Mouse (Mus musculus) inflammation-experienced regulatory T-cells, adult 16 weeks (primary cell): ENCODE results near the gene Zfp646. TPM values are rescaled to one million over a fixed set of nuclear protein-coding genes. Genes with fewer than 3 reads are reported as not detected.

ENCODE experiments used
- polyA plus RNA-seq: library from polyadenylated mRNA; unstranded; fragments of 100-300 nt; shearing (Covaris generic); gene quantifications from one replicate; pipeline ENCODE4 v1.2.1, GENCODE M21; 2017

Zfp646 gene
- polyA plus RNA-seq, result 63.8 TPM

GRCm38 (mm10) chr7:127876041-127876466, at the start of gene Zfp646:
Gene Zfp646 (plus strand): TSS chr7:127876221.

GRCm38 (mm10) chr7:127876467-127877348, 687 bp downstream of the Zfp646 start, which contains the start of gene Zfp668:
Gene Zfp668 (minus strand): TSS chr7:127876828.

DNA sequence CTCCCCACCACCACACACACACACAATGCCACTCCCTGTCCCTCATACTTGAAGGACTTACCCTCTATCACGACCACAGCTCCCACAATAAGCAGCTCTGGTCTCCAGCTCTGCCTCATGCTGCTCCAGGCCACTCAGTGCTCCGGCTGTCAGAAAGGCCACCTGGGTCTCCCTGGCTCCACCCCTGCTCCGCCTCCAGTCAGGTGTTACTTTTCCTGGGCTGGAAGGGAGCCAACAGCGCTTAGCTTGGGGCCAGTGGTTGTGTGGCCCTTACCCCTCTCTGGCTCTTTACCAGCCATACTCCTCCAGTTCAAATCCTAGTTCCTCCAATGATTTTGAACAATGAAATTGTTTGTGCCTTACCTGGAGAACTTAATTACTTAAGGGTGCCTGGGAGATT, 14.8 kb downstream of the Zfp646 start, which contains the start of gene Prss53:
TSS of gene Prss53 (minus strand) at position 173 of the 400 bp plus-strand sequence.

GRCm38 (mm10) chr7:127895442-127895841, 19.4 kb downstream of the Zfp646 start, which contains the start of the genes Gm21974 and Vkorc1:
Gene Gm21974 (minus strand): TSS chr7:127895454.
Gene Vkorc1 (minus strand): TSS chr7:127895617.

DNA sequence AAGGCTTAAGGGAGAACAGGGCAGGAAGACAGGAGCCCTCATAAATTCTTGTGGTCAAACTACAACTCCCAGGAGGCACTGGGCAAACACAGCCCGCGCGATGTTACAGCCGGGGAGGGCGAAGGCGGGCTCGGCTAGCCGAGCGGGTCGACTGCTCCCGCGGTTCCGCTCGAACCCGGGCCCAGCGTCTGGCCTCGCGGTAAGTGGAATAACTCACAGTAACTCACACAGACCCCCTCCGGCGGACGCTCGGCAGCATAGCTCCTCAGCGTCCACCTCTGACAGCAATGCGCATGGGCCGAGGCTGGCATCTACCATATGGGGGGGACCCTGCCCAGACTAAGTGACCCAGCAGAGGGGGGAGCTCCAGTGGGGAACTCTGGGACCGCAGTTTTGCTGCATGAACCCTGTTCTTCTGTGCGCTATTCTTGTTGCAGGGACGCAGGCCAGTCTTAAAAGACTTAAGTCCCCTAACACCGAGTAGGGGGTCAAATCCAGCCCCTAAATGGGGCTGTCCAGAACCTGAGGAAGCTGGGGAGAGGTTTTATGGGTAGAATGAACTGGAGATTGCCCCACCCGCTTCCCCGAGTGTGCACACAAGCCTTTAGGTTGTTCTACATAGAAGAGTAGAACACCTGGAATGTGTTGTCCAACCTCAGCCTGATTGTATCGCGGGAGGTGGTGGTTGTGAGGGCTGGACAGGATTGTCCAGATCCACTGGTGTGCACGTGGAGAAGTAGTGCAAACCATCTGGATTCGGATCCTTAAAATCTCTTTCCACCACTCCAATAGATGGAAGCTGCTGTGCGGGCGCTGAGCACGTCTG, 28.2 kb downstream of the Zfp646 start, which contains the start of gene Bckdk:
TSS of gene Bckdk (plus strand) at position 112 of the 826 bp plus-strand sequence.

DNA sequence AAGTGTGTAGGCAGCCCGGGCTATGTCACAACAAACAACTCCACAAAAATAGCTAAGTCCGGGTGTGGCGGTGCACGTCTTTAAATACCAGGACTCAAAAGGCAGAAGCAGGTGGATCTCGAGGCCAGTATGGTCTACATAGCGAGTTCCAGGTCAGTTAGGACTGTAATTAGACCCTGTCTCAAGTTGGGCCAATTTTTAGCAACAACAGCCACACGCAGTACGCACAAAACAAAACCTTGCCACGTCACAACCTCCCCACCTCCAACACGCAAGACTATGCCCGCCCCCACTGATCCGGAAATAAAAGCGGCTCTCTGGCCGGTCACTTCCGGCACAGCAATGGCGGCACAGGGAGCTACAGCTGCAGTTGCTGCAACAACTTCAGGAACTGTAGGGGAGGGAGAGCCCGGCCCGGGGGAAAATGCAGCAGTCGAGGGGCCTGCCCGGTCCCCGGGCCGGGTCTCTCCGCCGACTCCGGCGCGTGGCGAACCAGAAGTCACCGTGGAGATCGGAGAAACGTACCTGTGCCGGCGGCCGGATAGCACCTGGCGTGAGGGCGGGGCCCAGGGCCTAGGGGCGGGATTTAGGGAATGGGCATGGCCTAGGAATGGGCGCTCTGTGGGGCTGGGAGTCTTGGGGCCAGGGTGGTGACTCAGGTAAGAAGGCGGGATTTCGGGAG, 36.3 kb downstream of the Zfp646 start, which contains the start of gene Kat8:
TSS of gene Kat8 (plus strand) at position 327 of the 682 bp plus-strand sequence.

GRCm38 (mm10) chr7:127929923-127930322, 53.9 kb downstream of the Zfp646 start, which contains the start of gene Prss8:
Gene Prss8 (minus strand): TSS chr7:127930104.

Other genes starting within 250 kb of the Zfp646 start
- 19.5 TPM for gene Bcl7c, start 167.3 kb upstream of the Zfp646 start, polyA plus RNA-seq
- gene Ctf1, start 163.5 kb upstream of the Zfp646 start, polyA plus RNA-seq, result not detected
- not detected for gene Ctf2, start 144.1 kb upstream of the Zfp646 start, polyA plus RNA-seq
- gene Fbxl19, start 131.7 kb upstream of the Zfp646 start, polyA plus RNA-seq, result 1.3 TPM
- 38.5 TPM for gene Orai3, start 106.4 kb upstream of the Zfp646 start, polyA plus RNA-seq
- gene Setd1a, start 99.6 kb upstream of the Zfp646 start, polyA plus RNA-seq, result 1.2 TPM
- not detected for gene Gm49388, start 90.6 kb upstream of the Zfp646 start, polyA plus RNA-seq
- gene Hsd3b7, start 75.6 kb upstream of the Zfp646 start, polyA plus RNA-seq, result 4.5 TPM
- 167 TPM for gene Stx4a, start 51.9 kb upstream of the Zfp646 start, polyA plus RNA-seq
- not detected for gene Stx1b, start 51.7 kb upstream of the Zfp646 start, polyA plus RNA-seq
- gene Zfp668, start 607 bp downstream of the Zfp646 start, polyA plus RNA-seq, result 23.2 TPM
- 1.0 TPM for gene Prss53, start 14.7 kb downstream of the Zfp646 start, polyA plus RNA-seq
- gene Gm21974, start 19.2 kb downstream of the Zfp646 start, polyA plus RNA-seq, result not detected
- 64.0 TPM for gene Vkorc1, start 19.4 kb downstream of the Zfp646 start, polyA plus RNA-seq
- 71.2 TPM for gene Bckdk, start 27.9 kb downstream of the Zfp646 start, polyA plus RNA-seq
- gene Kat8, start 36.3 kb downstream of the Zfp646 start, polyA plus RNA-seq, result 49.7 TPM
- not detected for gene Prss8, start 53.9 kb downstream of the Zfp646 start, polyA plus RNA-seq
- gene Prss36, start 70.5 kb downstream of the Zfp646 start, polyA plus RNA-seq, result 5.0 TPM
- 177 TPM for gene Fus, start 91.2 kb downstream of the Zfp646 start, polyA plus RNA-seq
- 295 TPM for gene Pycard, start 117.6 kb downstream of the Zfp646 start, polyA plus RNA-seq
- not detected for gene Trim72, start 127.7 kb downstream of the Zfp646 start, polyA plus RNA-seq
- gene Itgam, start 186.4 kb downstream of the Zfp646 start, polyA plus RNA-seq, result 0.61 TPM
- gene Gm49368, start 186.5 kb downstream of the Zfp646 start, polyA plus RNA-seq, result not detected